Mouse (Mus musculus) liver, embryonic 12.5 days (tissue): ENCODE measurements around the gene Pfn1. TPM values are rescaled to one million over a fixed set of nuclear protein-coding genes. Genes with fewer than 3 reads are reported as not detected.

Experiments
- ATAC-seq: fragments of 200-750 bp; cut with Nextera tagmentation; 2 replicates; pipeline ENCODE4 v1.8.0; 2017; ENCODE audit warnings: moderate number of reproducible peaks, mild to moderate bottlenecking, moderate library complexity
- H3K27ac ChIP-seq: fragments of 300-500 bp; sonication (generic); 2 replicates; pipeline ENCODE4 v1.5.1; 2016; ENCODE audit warnings: mild to moderate bottlenecking
- H3K27me3 ChIP-seq: fragments of 300-500 bp; sonication (generic); replicated peaks from 2 replicates; pipeline ENCODE4 v1.6.1; 2016; ENCODE audit warnings: mild to moderate bottlenecking, moderate library complexity
- H3K36me3 ChIP-seq: fragments of 300-500 bp; sonication (generic); 2 replicates; pipeline ENCODE4 v1.6.1; 2016; ENCODE audit warnings: mild to moderate bottlenecking, moderate library complexity
- H3K4me1 ChIP-seq: fragments of 300-500 bp; sonication (generic); 2 replicates; pipeline ENCODE4 v1.6.1; 2016
- H3K4me2 ChIP-seq: fragments of 300-500 bp; sonication (generic); 2 replicates; pipeline ENCODE4 v1.6.1; 2016; ENCODE audit warnings: mild to moderate bottlenecking, moderate library complexity
- H3K4me3 ChIP-seq: fragments of 300-500 bp; sonication (generic); 2 replicates; pipeline ENCODE4 v1.5.1; 2016; ENCODE audit warnings: mild to moderate bottlenecking, moderate library complexity
- H3K9ac ChIP-seq: fragments of 300-500 bp; sonication (generic); 2 replicates; pipeline ENCODE4 v1.6.1; 2016; ENCODE audit warnings: mild to moderate bottlenecking, moderate library complexity
- H3K9me3 ChIP-seq: fragments of 300-500 bp; sonication (generic); replicated peaks from 2 replicates; pipeline ENCODE4 v1.6.1; 2016; ENCODE audit warnings: mild to moderate bottlenecking, moderate library complexity
- WGBS: fragments of 180-500 bp; shearing (Covaris S2); methylation state at CpG from one replicate; pipeline ENCODE4 v1.1.7; 2016; ENCODE audit not compliant: insufficient replicate concordance; 5-methylcytosine and 5-hydroxymethylcytosine counted together
- polyA plus RNA-seq: library from polyadenylated mRNA; unstranded; fragments of >200 nt; fragmentation: Nextera tagmentation; extraction: Ambion mirVana; gene quantifications from 2 replicates; pipeline ENCODE4 v1.2.1, GENCODE M21; 2016

The Pfn1 gene
- polyA plus RNA-seq, 1 experiment from 2014 or later = 1,519 TPM

- WGBS = 74% methylated on average over 16 of the region's 16 CpGs
- Histone ChIP-seq H3K4me2 (0 out of 2 replicates have a peak overlapping the region, but pooled peaks have one; percentile 98), H3K27me3 (no peaks in the 10 kb centered on the region), H3K9ac (no peak overlapping the region), H3K27ac (no peak overlapping the region), H3K4me1 (peaks cover 45% of the 10 kb centered on the region), H3K9me3 (no peaks in the 10 kb centered on the region), H3K36me3 (peaks cover 41% of the 10 kb centered on the region), H3K4me3 (no peak overlapping the region)
- no peak for ATAC-seq
Observed at GRCm38 (mm10) chr11:70671333-70672047, 17.0 kb upstream of the Pfn1 start.

- Histone ChIP-seq H3K9ac (peak overlapping the region; percentile 92), H3K4me1 (peaks cover 45% of the 10 kb centered on the region), H3K36me3 (peaks cover 39% of the 10 kb centered on the region), H3K27me3 (no peaks in the 10 kb centered on the region), H3K9me3 (no peaks in the 10 kb centered on the region), H3K4me2 (peak overlapping the region; percentile 98), H3K27ac (peak overlapping the region; percentile 95), H3K4me3 (peak overlapping the region; percentile 76)
- WGBS = 52% methylated on average over 14 of the region's 14 CpGs
- no peak for ATAC-seq
Observed at GRCm38 (mm10) chr11:70670483-70670882, 16.0 kb upstream of the Pfn1 start.

- H3K27ac ChIP-seq = peak overlapping the region; percentile 95
- peaks cover 45% of the 10 kb centered on the region for H3K4me1 ChIP-seq
- WGBS = under 1% methylated on average over 31 of the region's 31 CpGs
- peak overlapping the region; percentile 98 for H3K4me2 ChIP-seq
- peak overlapping the region; percentile 76 for H3K4me3 ChIP-seq
- H3K9me3 ChIP-seq = no peaks in the 10 kb centered on the region
- peak overlapping the region; percentile 92 for H3K9ac ChIP-seq
- no peaks in the 10 kb centered on the region for H3K27me3 ChIP-seq
- 0 out of 2 replicates have a peak, but pooled peaks have one; percentile 3 for ATAC-seq
- H3K36me3 ChIP-seq = peaks cover 41% of the 10 kb centered on the region
Observed at GRCm38 (mm10) chr11:70669582-70670345, 15.3 kb upstream of the Pfn1 start.

GRCm38 (mm10) chr11:70668771-70669505, 14.5 kb upstream of the Pfn1 start, which contains the start of gene Spag7:
TSS of gene Spag7 (minus strand) at chr11:70669416.
- Histone ChIP-seq H3K4me3 (peak within 1 kb of the TSS; percentile 76), H3K36me3 (peaks cover 42% of the 10 kb centered on the region), H3K9ac (peak within 1 kb of the TSS; percentile 92), H3K4me2 (peak within 1 kb of the TSS; percentile 98), H3K27ac (peak within 1 kb of the TSS; percentile 95), H3K27me3 (no peaks in the 10 kb centered on the region), H3K4me1 (peaks cover 42% of the 10 kb centered on the region), H3K9me3 (no peaks in the 10 kb centered on the region)
- ATAC-seq = peak; percentile 91
- under 1% methylated on average over 44 of the region's 44 CpGs for WGBS

GRCm38 (mm10) chr11:70668335-70668770, 13.9 kb upstream of the Pfn1 start:
- WGBS = under 1% methylated on average over 15 of the region's 15 CpGs
- peak overlapping the region; percentile 95 for H3K27ac ChIP-seq
- H3K9me3 ChIP-seq = no peaks in the 10 kb centered on the region
- no peaks in the 10 kb centered on the region for H3K27me3 ChIP-seq
- H3K4me3 ChIP-seq = peak overlapping the region; percentile 76
- H3K9ac ChIP-seq = peak overlapping the region; percentile 75
- peaks cover 43% of the 10 kb centered on the region for H3K36me3 ChIP-seq
- peak; percentile 73 for ATAC-seq
- H3K4me1 ChIP-seq = peaks cover 42% of the 10 kb centered on the region
- peak overlapping the region; percentile 98 for H3K4me2 ChIP-seq

- H3K27ac ChIP-seq = peak overlapping the region; percentile 95
Observed at GRCm38 (mm10) chr11:70667271-70668150, 13.1 kb upstream of the Pfn1 start.

GRCm38 (mm10) chr11:70666687-70667086, 12.2 kb upstream of the Pfn1 start:
- H3K9ac ChIP-seq = no peak overlapping the region
- ATAC-seq = no peak
- peaks cover 51% of the 10 kb centered on the region for H3K36me3 ChIP-seq

More at GRCm38 (mm10) chr11:70667271-70668150, 13.1 kb upstream of the Pfn1 start:
- H3K27me3 ChIP-seq = no peaks in the 10 kb centered on the region
- H3K9me3 ChIP-seq = no peaks in the 10 kb centered on the region
- no peak for ATAC-seq
- peak overlapping the region; percentile 98 for H3K4me2 ChIP-seq
- H3K4me1 ChIP-seq = peaks cover 42% of the 10 kb centered on the region
- 62% methylated on average over 14 of the region's 14 CpGs for WGBS
- peak overlapping the region; percentile 76 for H3K4me3 ChIP-seq
- peak overlapping the region; percentile 75 for H3K9ac ChIP-seq
- H3K36me3 ChIP-seq = peaks cover 48% of the 10 kb centered on the region

GRCm38 (mm10) chr11:70664741-70665140, 10.3 kb upstream of the Pfn1 start:
- H3K4me3 ChIP-seq = no peak overlapping the region
- peaks cover 63% of the 10 kb centered on the region for H3K36me3 ChIP-seq
- no peak overlapping the region for H3K9ac ChIP-seq
- H3K27ac ChIP-seq = no peak overlapping the region
- H3K27me3 ChIP-seq = no peaks in the 10 kb centered on the region
- no peak for ATAC-seq
- WGBS = 89% methylated on average over 9 of the region's 9 CpGs
- no peak overlapping the region for H3K4me2 ChIP-seq
- peaks cover 19% of the 10 kb centered on the region for H3K4me1 ChIP-seq
- no peaks in the 10 kb centered on the region for H3K9me3 ChIP-seq

More at GRCm38 (mm10) chr11:70666687-70667086, 12.2 kb upstream of the Pfn1 start:
- Histone ChIP-seq H3K27ac (no peak overlapping the region), H3K27me3 (no peaks in the 10 kb centered on the region), H3K4me2 (no peak overlapping the region), H3K4me1 (peaks cover 39% of the 10 kb centered on the region), H3K9me3 (no peaks in the 10 kb centered on the region), H3K4me3 (no peak overlapping the region)
- 86% methylated on average over 8 of the region's 8 CpGs for WGBS

GRCm38 (mm10) chr11:70663957-70664356, 9.5 kb upstream of the Pfn1 start:
- no peak for ATAC-seq
- peaks cover 17% of the 10 kb centered on the region for H3K4me1 ChIP-seq
- no peaks in the 10 kb centered on the region for H3K9me3 ChIP-seq
- H3K4me2 ChIP-seq = no peak overlapping the region
- H3K4me3 ChIP-seq = no peak overlapping the region
- 93% methylated on average over 6 of the region's 6 CpGs for WGBS
- H3K36me3 ChIP-seq = peaks cover 65% of the 10 kb centered on the region
- no peak overlapping the region for H3K27ac ChIP-seq
- no peaks in the 10 kb centered on the region for H3K27me3 ChIP-seq
- no peak overlapping the region for H3K9ac ChIP-seq

GRCm38 (mm10) chr11:70663101-70663500, 8.7 kb upstream of the Pfn1 start:
- H3K9me3 ChIP-seq = no peaks in the 10 kb centered on the region
- 83% methylated on average over 8 of the region's 8 CpGs for WGBS
- peaks cover 23% of the 10 kb centered on the region for H3K4me1 ChIP-seq
- H3K9ac ChIP-seq = no peak overlapping the region
- peaks cover 65% of the 10 kb centered on the region for H3K36me3 ChIP-seq
- H3K27me3 ChIP-seq = no peaks in the 10 kb centered on the region
- H3K4me2 ChIP-seq = no peak overlapping the region
- ATAC-seq = no peak
- H3K4me3 ChIP-seq = no peak overlapping the region
- no peak overlapping the region for H3K27ac ChIP-seq

GRCm38 (mm10) chr11:70660571-70660970, 6.1 kb upstream of the Pfn1 start:
- Histone ChIP-seq H3K27ac (no peak overlapping the region), H3K36me3 (peaks cover 57% of the 10 kb centered on the region), H3K27me3 (0 out of 2 replicates have a peak, but pooled peaks cover 9% of the 10 kb centered on the region), H3K4me3 (no peak overlapping the region), H3K4me2 (no peak overlapping the region), H3K4me1 (peaks cover 35% of the 10 kb centered on the region), H3K9ac (no peak overlapping the region; the same call in 1 of the 2 replicates), H3K9me3 (no peaks in the 10 kb centered on the region)
- 85% methylated on average over 8 of the region's 8 CpGs for WGBS
- no peak for ATAC-seq
